8 mouse cellular contexts compared by ENCODE assay signal in the genomic region with DNA sequence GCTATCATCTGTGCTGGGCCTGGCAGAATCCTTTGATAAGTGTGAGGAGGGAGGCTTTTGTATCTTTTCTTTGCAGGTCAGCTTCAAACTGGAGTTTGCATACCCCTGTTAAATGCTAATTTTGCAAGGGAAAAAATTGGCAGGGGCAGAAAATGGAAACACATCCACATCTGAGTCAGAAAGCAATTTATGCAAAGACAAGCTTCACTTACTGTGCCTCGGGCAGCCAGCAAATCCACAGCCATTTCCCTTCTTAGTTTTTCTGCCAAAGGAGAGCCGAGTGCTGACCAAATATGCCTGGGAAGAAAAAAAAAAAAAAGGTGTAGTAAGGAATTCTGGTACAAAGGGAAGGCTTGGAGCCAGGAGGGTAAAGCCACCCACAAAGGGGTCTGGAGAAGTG. TPM values are rescaled to one million over a fixed set of nuclear protein-coding genes. Genes with fewer than 3 reads are reported as not detected.
DNase-seq lines count a peak whose midpoint lies in the region; ATAC-seq and TF ChIP-seq lines count a peak whose summit lies in the region.
"Had no signal": no experiment of that assay in that cellular context is flagged by ENCODE, and none has a peak within 500 bp of the region (broad histone marks: within the 10 kb centered on the region; RNA-seq: fewer than 3 reads in every experiment).

No protein-coding gene starts in this region.

- H3K9ac ChIP-seq in hindbrain, embryonic 12.5 days, result peak overlapping the region; percentile 82
- H3K9ac ChIP-seq in limb, embryonic 15.5 days, result no peak overlapping the region; the same call in 1 of the 2 replicates

- peaks cover 39% of the 10 kb centered on the region for H3K36me3 ChIP-seq in E14TG2a.4 (ENCODE audit: insufficient read depth, low read length)
- H3K36me3 ChIP-seq in hindbrain, embryonic 12.5 days, result peaks cover 40% of the 10 kb centered on the region
- H3K36me3 ChIP-seq in limb, embryonic 15.5 days, result peaks cover 39% of the 10 kb centered on the region

- H3K4me1 ChIP-seq in E14TG2a.4 (replicated peaks; ENCODE audit: low read depth, low read length), result peaks cover 14% of the 10 kb centered on the region
- H3K4me1 ChIP-seq in hindbrain, embryonic 12.5 days, result peaks cover 12% of the 10 kb centered on the region
- peaks cover 4% of the 10 kb centered on the region; the same call in 1 of the 2 replicates for H3K4me1 ChIP-seq in limb, embryonic 15.5 days

- peak overlapping the region; percentile 75 for H3K4me2 ChIP-seq in hindbrain, embryonic 12.5 days (replicated peaks)
- H3K4me2 ChIP-seq in limb, embryonic 15.5 days, result peak overlapping the region; percentile 46

- no peaks in the 10 kb centered on the region for H3K9me3 ChIP-seq in E14TG2a.4 (ENCODE audit: low read length)
- H3K9me3 ChIP-seq in hindbrain, embryonic 12.5 days (replicated peaks), result no peaks in the 10 kb centered on the region
- H3K9me3 ChIP-seq in limb, embryonic 15.5 days, result no peaks in the 10 kb centered on the region

- 70% methylated on average over 2 of the region's 2 CpGs for WGBS in hindbrain, embryonic 12.5 days
- WGBS in limb, embryonic 15.5 days, result 13% methylated on average over 2 of the region's 2 CpGs

- DNase-seq in NIH3T3 (ENCODE audit: low read depth), result peak; percentile 60
- DNase-seq in spleen, adult 18-20 months, result no peak
- no peak for DNase-seq in cerebellum, adult 9-11 months
- DNase-seq: embryo, embryonic 11 days had no signal

- peak overlapping the region; percentile 91; the same call in 1 of the 2 replicates for H3K4me3 ChIP-seq in E14TG2a.4 (replicated peaks; ENCODE audit: low read length)
- peak overlapping the region; percentile 70 for H3K4me3 ChIP-seq in hindbrain, embryonic 12.5 days
- H3K4me3 ChIP-seq in limb, embryonic 15.5 days, result peak overlapping the region; percentile 87

- no peak for ATAC-seq in hindbrain, embryonic 12.5 days (ENCODE audit: low FRiP score)
- ATAC-seq in limb, embryonic 15.5 days (ENCODE audit: insufficient number of reproducible peaks, low FRiP score, low TSS enrichment, low read depth), result no peak
- no peak for ATAC-seq in CD4-positive, CD25-positive, alpha-beta regulatory T cell, adult 4 months

- no peak overlapping the region for H3K27ac ChIP-seq in hindbrain, embryonic 12.5 days
- peak overlapping the region; percentile 87 for H3K27ac ChIP-seq in limb, embryonic 15.5 days

- no peaks in the 10 kb centered on the region for H3K27me3 ChIP-seq in E14TG2a.4 (ENCODE audit: insufficient read depth, low read length)
- H3K27me3 ChIP-seq in hindbrain, embryonic 12.5 days, result no peaks in the 10 kb centered on the region
- no peaks in the 10 kb centered on the region for H3K27me3 ChIP-seq in limb, embryonic 15.5 days

- no peak for TF ChIP-seq CTCF in E14TG2a.4 (conservative IDR thresholded peaks at IDR 0.05; ENCODE audit: low read length)

RNA-seq across cellular contexts. Expression of gene Zfp354c, which starts 1.3 kb away (rescaled TPM):
- 51.8 and 59.3 TPM in 2 replicates for polyA plus RNA-seq in hindbrain, embryonic 12.5 days (2016; fragmentation: Nextera tagmentation; extraction: Ambion mirVana)
- 43.6 and 51.0 TPM in 2 replicates for polyA plus RNA-seq in limb, embryonic 15.5 days (2015; fragmentation: Nextera tagmentation; extraction: Ambion mirVana)
- 1 to 10 TPM; 1.3 to 2.0 TPM for polyA plus RNA-seq in CD4-positive, CD25-positive, alpha-beta regulatory T cell, adult 4 months (2017; shearing (Covaris generic))

RNA-seq across cellular contexts. Expression of gene Zfp879, which starts 15.1 kb away (rescaled TPM):
- polyA plus RNA-seq in hindbrain, embryonic 12.5 days (2016; fragmentation: Nextera tagmentation; extraction: Ambion mirVana), result 0.75 and 0.79 TPM in 2 replicates
- 0.71 and 0.77 TPM in 2 replicates for polyA plus RNA-seq in limb, embryonic 15.5 days (2015; fragmentation: Nextera tagmentation; extraction: Ambion mirVana)
- polyA plus RNA-seq in CD4-positive, CD25-positive, alpha-beta regulatory T cell, adult 4 months (2017; shearing (Covaris generic)), result not detected

RNA-seq across cellular contexts. Expression of gene Grm6, which starts 24.3 kb away (rescaled TPM):
- polyA plus RNA-seq in hindbrain, embryonic 12.5 days (2016; fragmentation: Nextera tagmentation; extraction: Ambion mirVana), result not detected in 2 replicates
- 0.32 and 0.62 TPM in 2 replicates for polyA plus RNA-seq in limb, embryonic 15.5 days (2015; fragmentation: Nextera tagmentation; extraction: Ambion mirVana)
- polyA plus RNA-seq in CD4-positive, CD25-positive, alpha-beta regulatory T cell, adult 4 months (2017; shearing (Covaris generic)), result not detected

Comparison
In these comparisons a context has a peak if more than half of its experiments do, and no peak if none do; other contexts are left out.
1. RNA of gene Zfp354c, which starts 1.3 kb away (polyA plus RNA-seq): 51.8 to 59.3 TPM in hindbrain, embryonic 12.5 days and 43.6 to 51.0 TPM in limb, embryonic 15.5 days; 1.3 to 2.0 TPM in CD4-positive, CD25-positive, alpha-beta regulatory T cell, adult 4 months; every median in the first group is over 10 times any median in the second.
2. Peak in every context shown above with its lines, with median percentiles within 50 percentile points of each other: H3K4me3 ChIP-seq.